In the genomic region with DNA sequence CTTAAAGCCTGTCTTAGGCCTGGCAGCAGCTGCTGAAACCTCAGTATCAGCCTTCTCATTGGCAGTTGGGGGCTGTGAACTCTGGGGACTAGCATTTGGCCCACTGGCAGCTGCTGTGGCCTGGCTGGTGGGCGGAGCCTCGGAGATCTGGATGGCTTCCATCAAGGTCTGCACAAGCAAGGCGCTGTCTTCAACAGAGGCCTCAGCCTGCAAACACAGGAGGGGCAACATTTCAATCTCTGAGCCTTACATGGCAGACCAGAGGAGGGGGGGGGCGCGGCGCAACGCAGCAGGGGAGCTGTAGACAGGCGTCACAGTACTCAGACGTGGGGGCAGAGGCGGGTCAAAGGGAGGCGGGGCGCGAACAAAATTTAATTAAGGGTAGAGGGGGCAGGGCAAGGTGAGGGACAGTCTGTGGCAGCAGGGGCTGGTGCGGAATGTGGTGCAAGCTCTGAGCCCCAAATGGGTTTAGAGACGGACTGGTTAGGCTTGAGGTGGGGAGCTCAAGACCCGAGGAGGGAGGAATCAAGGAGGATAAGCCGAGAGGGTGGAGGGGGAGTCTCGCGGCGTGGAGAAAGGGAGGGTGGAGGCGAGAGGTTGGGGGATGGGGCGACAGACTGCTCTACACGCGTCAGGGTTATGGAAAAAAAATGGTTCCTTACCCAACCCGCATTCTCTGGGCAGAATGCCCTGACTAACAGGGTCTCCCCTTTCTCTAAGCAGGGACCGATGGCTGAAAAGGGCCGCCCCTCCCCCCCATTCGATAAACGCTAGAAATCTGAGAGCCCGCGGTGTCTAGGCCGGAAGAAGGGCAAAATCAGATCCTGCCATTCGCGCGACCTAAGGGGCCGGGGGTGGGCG, we compare ENCODE assay signal across 8 mouse cellular contexts. TPM values are rescaled to one million over a fixed set of nuclear protein-coding genes. Genes with fewer than 3 reads are reported as not detected.
DNase-seq lines count a peak whose midpoint lies in the region; ATAC-seq and TF ChIP-seq lines count a peak whose summit lies in the region.

No protein-coding gene starts in this region.

- peak; percentile 17; the same call in 1 of the 2 replicates for TF ChIP-seq POLR2A in CH12.LX (IDR thresholded peaks at IDR 0.05; ENCODE audit: low read depth, low read length)

- no peak for TF ChIP-seq EP300 in CH12.LX (IDR thresholded peaks at IDR 0.05; ENCODE audit: low read length)
- no peak for TF ChIP-seq EP300 in liver, embryonic 14.5 days (IDR thresholded peaks at IDR 0.05; ENCODE audit: low read depth)

- peak overlapping the region; percentile 25; the same call in 1 of the 2 replicates for H3K4me2 ChIP-seq in CH12.LX (ENCODE audit: insufficient read depth, low read depth, poor library complexity, severe bottlenecking)
- peak overlapping the region; percentile 58 for H3K4me2 ChIP-seq in embryonic facial prominence, embryonic 13.5 days
- peak overlapping the region; percentile 66 for H3K4me2 ChIP-seq in heart, embryonic 12.5 days
- H3K4me2 ChIP-seq in kidney, embryonic 16.5 days (replicated peaks; ENCODE audit: low read depth, low read length) = peak overlapping the region; percentile 54
- H3K4me2 ChIP-seq in liver, embryonic 14.5 days (ENCODE audit: low read depth) = peak overlapping the region; percentile 71
- peak overlapping the region; percentile 42 for H3K4me2 ChIP-seq in neural tube, embryonic 11.5 days (ENCODE audit: low read depth)

- TF ChIP-seq RAD21 in CH12.LX (IDR thresholded peaks at IDR 0.05; ENCODE audit: low read depth, low read length) = no peak

- no peak for TF ChIP-seq CTCF in CH12.LX (conservative IDR thresholded peaks at IDR 0.05 in 1 of 2, IDR thresholded peaks at IDR 0.05 in 1 of 2; ENCODE audit: low read depth in 2 of 2, low read length in 2 of 2)
- TF ChIP-seq CTCF in liver, embryonic 14.5 days (IDR thresholded peaks at IDR 0.05; ENCODE audit: low read depth) = no peak

- in situ Hi-C loops in CH12.LX (cut with MboI; ENCODE audit: low pct_ligation_motif_present, low pct_unique_long_range_greater_than_20kb, low sequenced_read_pairs) = loop anchor here (25.0 kb wide), 1 partner anchor 253 kb away; no protein-coding TSS in a partner anchor

- H3K27ac ChIP-seq in CH12.LX (ENCODE audit: insufficient read depth, low read depth) = 0 out of 2 replicates have a peak overlapping the region, but pooled peaks have one; percentile 26
- H3K27ac ChIP-seq in embryonic facial prominence, embryonic 13.5 days = peak overlapping the region; percentile 91
- peak overlapping the region; percentile 93 for H3K27ac ChIP-seq in heart, embryonic 12.5 days (ENCODE audit: poor library complexity, severe bottlenecking)
- H3K27ac ChIP-seq in kidney, embryonic 16.5 days (ENCODE audit: low read length) = peak overlapping the region; percentile 88
- no peak overlapping the region for H3K27ac ChIP-seq in liver, embryonic 14.5 days
- peak overlapping the region; percentile 72 for H3K27ac ChIP-seq in neural tube, embryonic 11.5 days (ENCODE audit: low read depth, low read length)

- no peaks in the 10 kb centered on the region for H3K9me3 ChIP-seq in CH12.LX (replicated peaks; ENCODE audit: low read length)
- no peaks in the 10 kb centered on the region for H3K9me3 ChIP-seq in embryonic facial prominence, embryonic 13.5 days
- no peaks in the 10 kb centered on the region for H3K9me3 ChIP-seq in heart, embryonic 12.5 days (replicated peaks)
- no peaks in the 10 kb centered on the region for H3K9me3 ChIP-seq in kidney, embryonic 16.5 days (ENCODE audit: low read length)
- H3K9me3 ChIP-seq in liver, embryonic 14.5 days (ENCODE audit: control insufficient read depth, low read length) = no peaks in the 10 kb centered on the region
- H3K9me3 ChIP-seq in neural tube, embryonic 11.5 days (ENCODE audit: control insufficient read depth, low read length) = no peaks in the 10 kb centered on the region

- ATAC-seq in embryonic facial prominence, embryonic 13.5 days (ENCODE audit: insufficient number of reproducible peaks, insufficient read depth, low FRiP score, low TSS enrichment, low read depth) = peak; percentile 28
- ATAC-seq in heart, embryonic 12.5 days (ENCODE audit: insufficient number of reproducible peaks, low FRiP score) = peak; percentile 44
- ATAC-seq in kidney, embryonic 16.5 days (ENCODE audit: low FRiP score, low TSS enrichment) = peak; percentile 43; the same call in 1 of the 2 replicates
- no peak for ATAC-seq in liver, embryonic 14.5 days (ENCODE audit: insufficient read depth)
- peak; percentile 58 for ATAC-seq in neural tube, embryonic 11.5 days (ENCODE audit: insufficient read depth, low FRiP score, low TSS enrichment)

- peaks cover 2 to 15% of the 10 kb centered on the region in 2 experiments; a peak in 2 of 4 replicates for H3K4me1 ChIP-seq in CH12.LX (ENCODE audit: control insufficient read depth in 1 of 2, insufficient read depth in 2 of 2)
- peaks cover 7% of the 10 kb centered on the region for H3K4me1 ChIP-seq in embryonic facial prominence, embryonic 13.5 days
- peaks cover 8% of the 10 kb centered on the region for H3K4me1 ChIP-seq in heart, embryonic 12.5 days (replicated peaks)
- 0 out of 2 replicates have a peak, but pooled peaks cover 3% of the 10 kb centered on the region for H3K4me1 ChIP-seq in kidney, embryonic 16.5 days (ENCODE audit: insufficient read depth, low read length)
- no peaks in the 10 kb centered on the region for H3K4me1 ChIP-seq in liver, embryonic 14.5 days (replicated peaks; ENCODE audit: control insufficient read depth in 2 of 2, insufficient read depth in 2 of 2, low read length in 1 of 2)
- H3K4me1 ChIP-seq in neural tube, embryonic 11.5 days (ENCODE audit: control insufficient read depth, insufficient read depth, low read length) = peaks cover 6% of the 10 kb centered on the region; the same call in 1 of the 2 replicates

- H3K27me3 ChIP-seq in CH12.LX (replicated peaks) = no peaks in the 10 kb centered on the region
- H3K27me3 ChIP-seq in embryonic facial prominence, embryonic 13.5 days = peaks cover 25% of the 10 kb centered on the region; the same call in 1 of the 2 replicates
- H3K27me3 ChIP-seq in heart, embryonic 12.5 days (replicated peaks) = peaks cover 8% of the 10 kb centered on the region
- H3K27me3 ChIP-seq in kidney, embryonic 16.5 days (ENCODE audit: insufficient read depth, low read length) = peaks cover 5% of the 10 kb centered on the region; the same call in 1 of the 2 replicates
- peaks cover 16% of the 10 kb centered on the region for H3K27me3 ChIP-seq in liver, embryonic 14.5 days (ENCODE audit: control insufficient read depth, insufficient read depth, low read length)
- no peaks in the 10 kb centered on the region for H3K27me3 ChIP-seq in neural tube, embryonic 11.5 days (ENCODE audit: control insufficient read depth, insufficient read depth, low read length)

- peak; percentile 61 for DNase-seq in CH12.LX (ENCODE audit: extremely low read depth)
- peak; percentile 48 for DNase-seq in adrenal gland, adult 8-10 months
- DNase-seq in liver, embryonic 14.5 days (ENCODE audit: low read depth in 3 of 3, low spot score in 3 of 3) = no peak
- peak; percentile 71 for DNase-seq in neural tube, embryonic 11.5 days (ENCODE audit: low spot score)
- DNase-seq in urinary bladder, postnatal 4 days (ENCODE audit: low spot score in 2 of 2) = peak; percentile 31 to 79

- WGBS in embryonic facial prominence, embryonic 13.5 days = 22% methylated on average over 36 of the region's 37 CpGs
- WGBS in heart, embryonic 12.5 days = 18% methylated on average over 37 of the region's 37 CpGs
- WGBS in kidney, embryonic 16.5 days = 27% methylated on average over 37 of the region's 37 CpGs
- WGBS in liver, embryonic 14.5 days (ENCODE audit: insufficient replicate concordance) = 22% methylated on average over 36 of the region's 37 CpGs
- WGBS in neural tube, embryonic 11.5 days = 20% methylated on average over 33 of the region's 37 CpGs

- H3K9ac ChIP-seq in CH12.LX (ENCODE audit: insufficient read depth, low read depth) = peak overlapping the region; percentile 76
- H3K9ac ChIP-seq in embryonic facial prominence, embryonic 13.5 days = peak overlapping the region; percentile 86
- peak overlapping the region; percentile 90 for H3K9ac ChIP-seq in heart, embryonic 12.5 days
- peak overlapping the region; percentile 82 for H3K9ac ChIP-seq in kidney, embryonic 16.5 days (replicated peaks; ENCODE audit: low read length)
- H3K9ac ChIP-seq in liver, embryonic 14.5 days (replicated peaks) = no peak overlapping the region
- H3K9ac ChIP-seq in neural tube, embryonic 11.5 days (ENCODE audit: low read length) = peak overlapping the region; percentile 84

- peaks cover 35 to 45% of the 10 kb centered on the region in 2 experiments for H3K36me3 ChIP-seq in CH12.LX (replicated peaks in 1 of 2; ENCODE audit: control insufficient read depth in 1 of 2, insufficient read depth in 1 of 2, low read length in 1 of 2)
- H3K36me3 ChIP-seq in embryonic facial prominence, embryonic 13.5 days = peaks cover 45% of the 10 kb centered on the region
- H3K36me3 ChIP-seq in heart, embryonic 12.5 days = peaks cover 44% of the 10 kb centered on the region
- peaks cover 41% of the 10 kb centered on the region; the same call in 1 of the 2 replicates for H3K36me3 ChIP-seq in kidney, embryonic 16.5 days (ENCODE audit: insufficient read depth, low read length)
- H3K36me3 ChIP-seq in liver, embryonic 14.5 days (replicated peaks; ENCODE audit: control insufficient read depth, insufficient read depth, low read depth) = no peaks in the 10 kb centered on the region
- H3K36me3 ChIP-seq in neural tube, embryonic 11.5 days (ENCODE audit: control insufficient read depth, insufficient read depth, low read length) = peaks cover 13% of the 10 kb centered on the region

- H3K79me2 ChIP-seq in CH12.LX (replicated peaks; ENCODE audit: control insufficient read depth, extremely low read depth, insufficient read depth, poor library complexity, severe bottlenecking) = peaks cover 3% of the 10 kb centered on the region

- dilution Hi-C loops in CH12.LX (cut with MboI; ENCODE audit: extremely low pct_ligation_motif_present, extremely low pct_unique_long_range_greater_than_20kb, low sequenced_read_pairs) = no loop called here

- H3K4me3 ChIP-seq in CH12.LX (replicated peaks in 1 of 3; ENCODE audit: low read depth in 2 of 3, low read length in 2 of 3, poor library complexity in 1 of 3) = peak overlapping the region; percentile 53 to 79 (median 73)
- peak overlapping the region; percentile 58 for H3K4me3 ChIP-seq in embryonic facial prominence, embryonic 13.5 days
- H3K4me3 ChIP-seq in heart, embryonic 12.5 days = peak overlapping the region; percentile 82
- H3K4me3 ChIP-seq in kidney, embryonic 16.5 days (ENCODE audit: low read length) = peak overlapping the region; percentile 62
- H3K4me3 ChIP-seq in liver, embryonic 14.5 days (ENCODE audit: insufficient read depth in 1 of 2, low read depth in 2 of 2, low read length in 2 of 2) = peak overlapping the region; percentile 57 to 66
- peak overlapping the region; percentile 63 for H3K4me3 ChIP-seq in neural tube, embryonic 11.5 days (ENCODE audit: low read depth, low read length)

RNA-seq across cellular contexts. Expression of a gene that starts 1.4 kb away (rescaled TPM):
- total RNA-seq in CH12.LX (2012; rRNA removed) (57.7 and 69.4 TPM in 2 replicates), CH12.LX (2014; rRNA removed) (81.6 and 90.6 TPM in 2 replicates)
- polyA plus RNA-seq in CH12.LX (2012; ENCODE audit: insufficient read length, low read depth) = 77.0 and 94.7 TPM in 2 replicates
- 100 to 1,000 TPM; 241 to 298 (median 281) TPM for total RNA-seq in adrenal gland, adult 8-10 months (2022)
- polyA plus RNA-seq in embryonic facial prominence, embryonic 13.5 days (2015; fragmentation: Nextera tagmentation; extraction: Ambion mirVana) = 745 and 750 TPM in 2 replicates
- polyA plus RNA-seq in heart, embryonic 12.5 days (2016; fragmentation: Nextera tagmentation; extraction: Ambion mirVana) = 534 and 538 TPM in 2 replicates
- polyA plus RNA-seq in kidney, embryonic 16.5 days (2015; fragmentation: Nextera tagmentation; extraction: Ambion mirVana) = 634 and 648 TPM in 2 replicates
- polyA plus RNA-seq in liver, embryonic 14.5 days (2012; rRNA removed) = 49.6 and 53.2 TPM in 2 replicates
- polyA plus RNA-seq in liver, embryonic 14.5 days (2014; fragmentation: Nextera tagmentation; extraction: Ambion mirVana) = 64.6 and 71.0 TPM in 2 replicates
- polyA plus RNA-seq in neural tube, embryonic 11.5 days (2014; fragmentation: Nextera tagmentation; extraction: Ambion mirVana) = 936 and 950 TPM in 2 replicates

Comparison
In these comparisons a context has a peak if more than half of its experiments do, and no peak if none do; other contexts are left out.
1. DNase-seq: peak in CH12.LX (single experiment), adrenal gland, adult 8-10 months (single experiment), neural tube, embryonic 11.5 days (single experiment) and urinary bladder, postnatal 4 days (2 of 2); none in liver, embryonic 14.5 days (0 of 3).
2. Peak in every context shown above with its lines, with median percentiles within 50 percentile points of each other: H3K4me2 ChIP-seq and H3K4me3 ChIP-seq.